Mouse (Mus musculus) small intestine, adult 2 months (tissue): ENCODE data around the gene Aatk.

Source experiments
- CTCF ChIP-seq: fragments of 200-500 bp; IDR thresholded peaks from 2 replicates; pipeline ENCODE4 v1.5.1; 2012; ENCODE audit warnings: low read depth, mild to moderate bottlenecking, control low read depth, inconsistent platforms, low read length, moderate library complexity, mixed read lengths; ENCODE audit not compliant: insufficient replicate concordance, insufficient read length; ENCODE audit errors: extremely low read depth
- POLR2A ChIP-seq: fragments of 200-500 bp; IDR thresholded peaks from 2 replicates; pipeline ENCODE4 v1.6.1; 2012; ENCODE audit warnings: low read depth, mild to moderate bottlenecking, control low read depth, inconsistent platforms, low read length, moderate library complexity

DNA sequence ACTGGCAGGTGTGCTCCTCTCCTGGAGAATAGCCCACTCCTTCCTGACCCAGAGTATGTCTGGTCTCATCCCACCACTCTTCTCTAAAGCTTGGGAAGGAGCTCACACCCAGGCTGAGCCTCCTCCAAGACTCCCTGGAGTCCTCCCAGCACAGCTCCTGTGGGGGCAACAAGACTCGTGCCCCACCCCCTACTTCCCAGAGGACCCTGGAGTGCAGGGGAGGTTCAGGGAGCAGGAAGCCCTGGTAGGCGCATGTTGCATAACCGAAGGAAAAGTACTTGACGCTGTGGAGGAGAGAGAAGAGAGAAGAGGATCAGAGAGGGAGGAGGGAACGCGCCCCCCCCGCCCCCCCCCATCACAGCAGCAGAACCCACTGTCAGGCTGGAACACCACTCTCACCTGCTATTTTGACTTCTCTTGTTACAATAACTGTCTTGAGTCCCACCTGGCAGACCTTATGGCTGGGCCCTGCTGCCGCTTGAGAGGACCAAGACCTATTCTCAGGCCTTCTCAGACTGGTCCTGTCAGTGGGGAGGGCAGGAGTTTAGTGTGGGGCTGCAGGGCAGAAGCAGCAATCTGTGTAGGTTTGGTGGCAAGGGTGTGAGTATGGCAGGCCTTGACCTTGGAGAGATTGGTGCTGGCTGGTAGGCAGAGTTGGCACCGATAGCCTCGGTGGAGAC lies 56.2 kb downstream of the Aatk start:
- TF ChIP-seq CTCF, result no peak
- no peak for TF ChIP-seq POLR2A
